Mouse (Mus musculus): Measurements from ENCODE around the gene Kctd2.

DNA sequence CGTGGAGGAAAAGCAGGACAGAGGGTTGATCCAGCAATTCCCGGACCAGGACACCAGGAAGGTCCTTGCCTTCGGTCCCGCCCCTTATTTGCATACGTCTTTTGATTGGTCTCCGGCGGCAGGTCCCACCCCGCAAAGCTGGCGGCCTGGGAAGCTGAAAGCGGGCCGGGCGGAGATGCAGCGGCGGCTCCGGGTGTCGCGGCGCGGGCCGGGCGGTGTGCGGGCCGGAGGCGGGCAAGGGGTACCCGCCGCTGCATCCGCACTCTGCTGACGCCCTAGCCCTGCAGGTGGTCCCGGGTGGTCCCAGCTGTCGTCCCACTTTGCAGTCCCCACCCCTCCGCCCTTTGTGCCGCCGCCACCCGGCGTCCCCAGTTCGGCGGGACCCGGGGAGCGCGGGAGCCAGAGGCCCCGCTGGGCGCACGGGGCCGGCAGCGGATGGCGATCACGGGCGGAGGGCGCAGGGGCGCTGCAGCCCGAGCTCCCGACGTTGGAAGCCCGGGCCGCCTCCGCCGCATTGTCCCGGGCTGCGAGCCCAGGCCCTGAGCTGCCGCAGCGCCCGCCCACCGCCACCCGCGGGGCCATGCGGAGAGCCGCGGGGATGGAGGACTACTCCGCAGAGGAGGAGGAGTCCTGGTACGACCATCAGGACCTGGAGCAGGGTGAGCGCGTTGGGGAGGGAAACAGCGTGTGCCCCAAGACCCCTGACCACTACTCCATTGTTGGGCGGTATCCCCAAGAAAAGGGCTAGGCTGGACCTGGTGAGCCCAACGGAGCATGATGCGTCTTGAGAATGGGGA lies 38.0 kb upstream of the Kctd2 start, which contains the start of gene Cdr2l:
- TF ChIP-seq CTCF (conservative IDR thresholded peaks at IDR 0.05; ENCODE audit: insufficient read depth, insufficient read length, low read depth, low read length) (no peak), POLR2A (IDR thresholded peaks at IDR 0.05; ENCODE audit: low read depth, low read length) (no peak)
